Mouse (Mus musculus): ENCODE data around the gene Fndc3c1. TPM values are rescaled to one million over a fixed set of nuclear protein-coding genes. Genes with fewer than 3 reads are reported as not detected.
"Not testable (repeated sequence)": the region's sequence is repeated elsewhere in the genome, so short reads cannot be mapped to it uniquely, and the experiment has no call there.

The Fndc3c1 gene
- total RNA-seq (2014; fragmentation: Nextera tagmentation) (not detected in 2 replicates), total RNA-seq (2017) (not detected in 2 replicates)

GRCm38 (mm10) chrX:106485101-106485651 lies at the start of gene Fndc3c1:
Fndc3c1 (minus strand) TSS chrX:106485401.
- ATAC-seq (replicated peaks; ENCODE audit: low FRiP score, low TSS enrichment, poor library complexity, severe bottlenecking): no peak

- no peak for ATAC-seq (replicated peaks; ENCODE audit: low FRiP score, low TSS enrichment, poor library complexity, severe bottlenecking)
Observed at GRCm38 (mm10) chrX:106486451-106486850, 1.2 kb upstream of the Fndc3c1 start.

DNA sequence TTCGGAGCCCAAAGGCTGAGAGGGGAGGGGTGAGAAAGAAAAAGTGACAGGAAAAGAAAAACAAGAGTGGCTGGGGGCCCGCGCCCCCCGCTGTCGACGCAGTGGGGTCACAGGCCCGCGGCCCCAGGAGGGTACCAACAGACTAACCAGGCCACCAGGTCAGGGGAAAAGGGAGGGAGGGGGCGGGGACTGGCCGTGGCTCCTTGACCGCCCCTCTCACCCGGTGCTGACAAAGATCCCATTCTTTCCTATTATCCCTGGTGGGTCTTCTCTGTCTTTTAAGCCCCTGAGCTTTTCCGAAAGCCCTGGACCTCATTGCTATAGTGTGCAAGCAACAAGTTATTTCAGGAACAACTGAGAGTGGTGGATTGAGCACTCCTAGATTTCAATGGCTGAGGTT lies 470 bp upstream of the Fndc3c1 start:
- no peak for ATAC-seq (replicated peaks; ENCODE audit: low FRiP score, low TSS enrichment, poor library complexity, severe bottlenecking)

GRCm38 (mm10) chrX:106479891-106480290 lies 5.3 kb downstream of the Fndc3c1 start:
- not testable (repeated sequence) for ATAC-seq (replicated peaks; ENCODE audit: low FRiP score, low TSS enrichment, poor library complexity, severe bottlenecking)

DNA sequence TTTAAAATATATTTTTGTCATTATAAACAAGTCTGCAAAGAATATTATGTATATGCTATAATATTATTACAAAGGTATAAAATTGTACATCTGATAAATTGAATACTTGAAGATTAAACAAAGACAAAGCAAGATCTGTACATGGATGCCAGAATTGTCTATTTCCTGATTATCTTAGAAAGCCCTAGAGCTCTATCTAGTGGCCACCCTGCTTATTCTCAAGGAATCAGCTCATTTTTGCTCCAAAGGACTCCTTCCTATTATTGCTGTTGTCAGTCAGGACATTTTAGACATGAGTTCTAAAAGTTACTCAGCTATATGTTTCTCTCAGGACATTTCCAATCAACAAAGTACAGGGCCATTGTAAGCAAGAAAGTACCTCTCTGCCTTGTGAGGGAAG lies 99.9 kb downstream of the Fndc3c1 start:
- no peak for ATAC-seq (replicated peaks; ENCODE audit: low FRiP score, low TSS enrichment, poor library complexity, severe bottlenecking)

GRCm38 (mm10) chrX:106380608-106381007 lies 104.6 kb downstream of the Fndc3c1 start:
- no peak for ATAC-seq (replicated peaks; ENCODE audit: low FRiP score, low TSS enrichment, poor library complexity, severe bottlenecking)

Other genes with a start within 250 kb of the Fndc3c1 start
- gene Fnd3c2, start 230.0 kb downstream of the Fndc3c1 start, total RNA-seq (2014; fragmentation: Nextera tagmentation): not detected in 2 replicates
- gene Fnd3c2, start 230.0 kb downstream of the Fndc3c1 start, total RNA-seq (2017): not detected in 2 replicates
- not detected in 2 replicates for gene Gm5127, start 97.8 kb upstream of the Fndc3c1 start, total RNA-seq (2014; fragmentation: Nextera tagmentation)
- not detected in 2 replicates for gene Gm5127, start 97.8 kb upstream of the Fndc3c1 start, total RNA-seq (2017)
- not detected in 2 replicates for gene Cysltr1, start 118.3 kb upstream of the Fndc3c1 start, total RNA-seq (2014; fragmentation: Nextera tagmentation)
- gene Cysltr1, start 118.3 kb upstream of the Fndc3c1 start, total RNA-seq (2017): 0.08 and 1.2 TPM in 2 replicates

All from megakaryocyte-erythroid progenitor cell, adult 5-6 weeks (primary cell).